Mouse (Mus musculus): ENCODE measurements at regions not wholly inside any gene's neighbourhood (a gene's known extent, or its start where the extent isn't known, plus 50 kb on each side); places are given as distances from the start of the nearest gene placed in this dataset.
"Not testable (repeated sequence)": the region's sequence is repeated elsewhere in the genome, so short reads cannot be mapped to it uniquely, and the experiment has no call there.

GRCm38 (mm10) chr14:19139875-19140274 is 245.8 kb upstream of the Ube2e2 start:
- not testable (repeated sequence) for TF ChIP-seq CTCF (IDR thresholded peaks at IDR 0.05; ENCODE audit: insufficient read depth, low read length); POLR2A (IDR thresholded peaks at IDR 0.05; ENCODE audit: borderline replicate concordance, extremely low read depth, low read depth, low read length)
